Mouse (Mus musculus): ENCODE measurements around the gene Nisch. TPM values are rescaled to one million over a fixed set of nuclear protein-coding genes. Genes with fewer than 3 reads are reported as not detected.

Gene Nisch
- total RNA-seq, 2 experiments from 2014 or later, result 145 to 148 TPM

GRCm38 (mm10) chr14:31168425-31168824 is 48.3 kb downstream of the Nisch start, which contains the start of gene Stab1:
TSS of gene Stab1 (minus strand) at chr14:31168641.
- peak; percentile 57 for DNase-seq (ENCODE audit: low spot score)
- intact Hi-C loops (cut with DNase I), result no loop called here

DNA sequence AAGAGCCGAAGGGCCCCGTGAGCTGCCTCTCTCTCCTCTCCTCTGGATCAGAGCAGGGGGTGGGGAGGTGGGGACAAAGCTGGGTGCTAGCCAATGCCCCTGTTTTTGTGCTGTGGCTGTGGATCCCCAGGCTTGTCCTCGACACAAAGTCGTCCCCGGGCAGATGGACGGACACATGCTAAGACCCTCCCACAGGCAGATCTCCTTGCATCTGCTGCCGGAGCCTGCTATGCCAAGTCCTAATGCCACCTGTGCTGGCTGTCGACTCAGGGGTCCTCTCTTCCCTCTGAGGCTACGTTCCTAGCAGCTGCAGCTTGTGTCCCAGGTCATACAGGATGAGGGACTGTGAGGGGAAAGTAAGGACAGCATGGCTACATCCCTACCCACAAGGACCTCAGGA is 49.9 kb downstream of the Nisch start:
- intact Hi-C loops (cut with DNase I), result no loop called here

DNA sequence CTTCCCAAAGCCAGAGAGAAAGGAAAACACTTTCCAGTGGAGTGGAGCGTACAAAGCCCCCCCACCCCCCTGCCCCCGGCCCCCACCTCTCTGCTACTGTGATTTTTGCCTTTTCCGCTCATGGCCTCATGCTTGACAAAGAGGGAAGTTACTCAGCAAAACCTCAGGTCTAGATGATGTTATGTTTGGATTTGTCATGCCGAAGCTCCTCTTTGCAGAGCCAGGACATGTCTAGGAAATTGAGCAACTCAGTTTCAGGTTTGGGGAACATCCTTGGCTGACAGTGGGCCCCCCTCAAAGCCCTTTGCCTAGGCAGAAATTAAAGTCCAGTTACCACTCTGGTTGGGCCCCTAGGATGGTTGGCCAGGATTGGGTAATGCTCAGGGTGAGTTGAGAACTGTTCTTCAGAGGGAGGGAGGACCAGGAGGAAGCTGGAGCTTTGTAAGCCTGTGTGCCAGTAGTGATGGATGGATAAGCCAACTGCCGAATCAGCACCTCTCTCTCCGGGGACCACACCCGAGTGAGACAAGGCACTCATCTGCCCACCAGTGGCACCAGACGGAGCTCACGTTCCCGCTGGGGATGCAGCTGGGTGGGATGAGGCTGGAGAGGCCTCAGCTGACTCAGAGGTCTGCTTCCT is 50.6 kb downstream of the Nisch start:
- no peak for DNase-seq (ENCODE audit: low spot score)

More for the DNA sequence above, 49.9 kb downstream of the Nisch start:
- no peak for DNase-seq (ENCODE audit: low spot score)

GRCm38 (mm10) chr14:31165458-31165857 is 51.3 kb downstream of the Nisch start:
- DNase-seq (ENCODE audit: low spot score), result no peak
- intact Hi-C loops (cut with DNase I), result loop anchor here (2.0 kb wide), 1 partner anchor 33 kb away; no protein-coding TSS in a partner anchor

More for the DNA sequence above, 50.6 kb downstream of the Nisch start:
- intact Hi-C loops (cut with DNase I), result loop anchor here (2.0 kb wide), 1 partner anchor 33 kb away; no protein-coding TSS in a partner anchor

DNA sequence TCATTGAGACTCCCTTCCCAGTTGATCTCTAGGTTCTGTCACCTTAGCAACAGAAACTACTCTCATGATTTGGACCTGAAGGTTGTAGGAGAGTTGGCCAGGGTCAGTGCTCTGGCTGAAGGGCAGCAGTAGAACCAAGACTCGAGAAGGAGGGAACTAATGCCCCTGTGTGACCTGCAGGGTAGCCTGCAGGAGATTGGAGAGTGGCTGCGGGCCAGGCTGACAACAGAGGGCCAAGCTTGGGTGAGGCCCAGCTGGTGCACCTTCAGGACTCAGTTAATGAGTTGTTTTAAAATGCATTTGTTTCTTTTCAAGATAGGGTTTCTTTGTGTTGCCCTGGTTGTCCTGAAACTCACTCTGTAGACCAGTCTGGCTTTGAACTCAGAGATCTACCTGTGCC is 51.7 kb downstream of the Nisch start:
- intact Hi-C loops (cut with DNase I), result loop anchor here (2.0 kb wide), 1 partner anchor 32 kb away; no protein-coding TSS in a partner anchor
- DNase-seq (ENCODE audit: low spot score), result no peak

DNA sequence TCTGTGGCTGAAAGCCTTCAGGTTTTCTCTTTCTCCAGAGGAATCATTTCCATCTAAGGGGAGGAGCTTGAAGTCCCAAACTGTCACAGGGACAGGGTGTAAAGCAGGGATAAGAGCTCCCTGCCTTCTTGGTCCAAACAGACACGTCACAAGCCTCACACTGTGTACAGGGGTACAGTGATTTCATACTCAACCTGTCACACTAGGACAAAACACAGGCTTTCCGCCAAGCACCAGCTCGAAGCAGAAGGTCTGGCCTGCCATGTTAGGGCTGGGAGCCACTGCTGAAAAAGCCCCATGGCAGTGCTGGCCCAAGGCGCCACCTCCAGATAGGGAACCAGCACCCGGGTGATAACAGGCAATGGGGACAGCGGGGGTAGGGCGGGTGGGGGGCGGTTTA is 52.7 kb downstream of the Nisch start:
- intact Hi-C loops (cut with DNase I), result loop anchor here (2.0 kb wide), 1 partner anchor 31 kb away; no protein-coding TSS in a partner anchor
- no peak for DNase-seq (ENCODE audit: low spot score)

- no peak for DNase-seq (ENCODE audit: low spot score)
- intact Hi-C loops (cut with DNase I), result no loop called here
Observed at GRCm38 (mm10) chr14:31161638-31162037, 55.1 kb downstream of the Nisch start.

- intact Hi-C loops (cut with DNase I), result no loop called here
- no peak for DNase-seq (ENCODE audit: low spot score)
Observed at GRCm38 (mm10) chr14:31161191-31161590, 55.6 kb downstream of the Nisch start.

- DNase-seq (ENCODE audit: low spot score), result no peak
- intact Hi-C loops (cut with DNase I), result no loop called here
Observed at GRCm38 (mm10) chr14:31160196-31161150, 56.3 kb downstream of the Nisch start.

GRCm38 (mm10) chr14:31145694-31146093 is 71.1 kb downstream of the Nisch start:
- DNase-seq (ENCODE audit: low spot score), result no peak
- intact Hi-C loops (cut with DNase I), result no loop called here

- DNase-seq (ENCODE audit: low spot score), result peak; percentile 0
- intact Hi-C loops (cut with DNase I), result no loop called here
Observed at GRCm38 (mm10) chr14:31141011-31141410, 75.7 kb downstream of the Nisch start.

DNA sequence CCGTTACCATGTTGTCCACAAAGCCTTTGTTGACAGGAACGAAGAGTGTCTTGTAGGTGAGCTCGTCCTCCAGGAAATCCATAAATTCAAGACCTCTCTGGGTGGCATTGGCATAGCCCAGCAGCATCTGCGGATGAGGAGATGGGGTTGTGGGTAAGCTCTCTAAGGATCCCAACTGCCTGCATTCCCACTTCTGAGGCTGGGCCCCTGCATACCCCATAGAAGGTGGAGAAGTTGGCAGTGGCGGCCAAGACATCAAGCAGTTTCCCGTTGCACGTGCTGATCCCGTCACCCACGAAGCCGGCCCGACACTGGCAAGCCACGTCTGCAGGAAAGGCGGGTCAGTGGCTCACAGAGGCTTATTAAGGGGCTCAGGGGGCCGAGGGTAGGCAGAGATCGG is 76.6 kb downstream of the Nisch start:
- intact Hi-C loops (cut with DNase I), result no loop called here
- no peak for DNase-seq (ENCODE audit: low spot score)

GRCm38 (mm10) chr14:31139666-31140065 is 77.1 kb downstream of the Nisch start:
- DNase-seq (ENCODE audit: low spot score), result no peak
- intact Hi-C loops (cut with DNase I), result no loop called here

DNA sequence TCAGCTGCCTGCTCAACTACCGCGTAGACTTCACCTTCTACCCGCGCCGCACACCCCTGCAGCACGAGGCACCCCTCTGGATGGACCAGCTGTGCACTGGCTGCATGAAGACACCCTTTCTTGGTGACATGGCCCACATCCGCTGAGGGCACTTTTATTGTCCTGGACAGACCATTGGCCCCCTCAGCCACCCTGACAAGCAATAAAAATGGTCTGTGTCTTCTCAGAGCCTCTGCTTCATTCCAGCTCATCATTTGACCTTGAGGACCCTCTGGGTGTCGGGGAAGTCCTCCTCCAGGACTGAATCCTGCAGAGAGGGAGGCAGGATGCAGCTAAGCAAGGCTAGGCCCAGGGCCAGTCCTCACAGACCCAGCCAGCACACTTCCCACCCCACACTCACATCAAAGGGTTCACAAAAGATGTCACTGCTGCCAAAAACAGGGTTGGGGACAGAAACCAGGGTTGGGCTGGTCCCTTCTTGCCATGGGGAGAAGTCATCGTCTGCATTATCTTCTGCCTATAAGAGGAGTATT is 77.8 kb downstream of the Nisch start:
- intact Hi-C loops (cut with DNase I), result no loop called here
- DNase-seq (ENCODE audit: low spot score), result no peak

DNA sequence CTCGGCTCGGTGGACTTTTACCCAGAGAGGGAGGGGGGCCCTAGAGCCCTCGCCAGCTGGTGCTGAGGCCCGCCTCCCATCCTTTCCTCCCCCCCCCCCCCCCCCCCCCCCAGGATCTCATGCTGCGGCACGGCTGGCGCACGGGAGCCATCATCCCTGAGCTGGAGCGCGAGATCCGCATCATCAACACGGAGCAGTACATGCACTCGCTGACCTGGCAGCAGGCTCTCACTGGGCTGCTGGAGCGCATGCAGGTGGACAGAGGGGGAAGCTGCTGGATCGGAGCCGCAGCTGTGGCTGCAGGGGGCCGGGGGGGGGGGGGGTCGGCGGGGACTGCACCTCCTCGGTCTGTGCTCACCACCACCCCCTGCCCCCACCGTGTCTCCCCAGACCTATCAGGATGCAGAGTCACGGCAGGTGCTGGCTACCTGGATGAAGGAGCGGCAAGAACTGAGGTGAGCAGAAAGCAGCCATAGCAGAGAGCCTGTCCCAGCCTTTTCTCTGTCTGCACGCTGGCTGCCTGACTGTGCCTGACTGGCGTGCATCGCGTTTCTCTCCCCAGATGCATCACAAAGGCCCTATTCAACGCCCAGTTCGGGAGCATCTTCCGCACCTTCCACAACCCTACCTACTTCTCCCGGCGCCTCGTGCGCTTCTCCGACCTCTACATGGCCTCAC is 78.4 kb downstream of the Nisch start:
- no peak for DNase-seq (ENCODE audit: low spot score)
- intact Hi-C loops (cut with DNase I), result no loop called here

- no peak for DNase-seq (ENCODE audit: low spot score)
- intact Hi-C loops (cut with DNase I), result no loop called here
Observed at GRCm38 (mm10) chr14:31137791-31138190, 79.0 kb downstream of the Nisch start.

GRCm38 (mm10) chr14:31137281-31137595 is 79.5 kb downstream of the Nisch start:
- intact Hi-C loops (cut with DNase I), result no loop called here

GRCm38 (mm10) chr14:31136411-31137280 is 80.1 kb downstream of the Nisch start:
- intact Hi-C loops (cut with DNase I), result no loop called here
- no peak for DNase-seq (ENCODE audit: low spot score)

More at GRCm38 (mm10) chr14:31137281-31137595, 79.5 kb downstream of the Nisch start:
- DNase-seq (ENCODE audit: low spot score), result no peak

Measured in heart, postnatal 25 days (tissue).